Mouse (Mus musculus) kidney, adult 11 months (tissue): ENCODE measurements at regions not wholly inside any gene's neighbourhood (a gene's known extent, or its start where the extent isn't known, plus 50 kb on each side); places are given as distances from the start of the nearest gene placed in this dataset.
A peak's percentile ranks its signal among the peaks of the same experiment; 100 is the strongest.

Experiments
- DNase-seq: peaks from one replicate; pipeline ENCODE4 v3.0.0; 2022

GRCm38 (mm10) chr3:143575737-143576136 is 629.3 kb downstream of the Lmo4 start:
- no peak for DNase-seq

GRCm38 (mm10) chr3:143574035-143574864 is 630.8 kb downstream of the Lmo4 start:
- DNase-seq = no peak

- no peak for DNase-seq
Measured at GRCm38 (mm10) chr3:143569930-143570329, 635.1 kb downstream of the Lmo4 start.

- DNase-seq = no peak
Measured at GRCm38 (mm10) chr3:143565067-143565466, 640.0 kb downstream of the Lmo4 start.

GRCm38 (mm10) chr3:143542811-143543210 is 661.0 kb upstream of the Pkn2 start:
- no peak for DNase-seq

- no peak for DNase-seq
Measured at GRCm38 (mm10) chr3:143527982-143528381, 646.2 kb upstream of the Pkn2 start.

- DNase-seq = no peak
Measured at GRCm38 (mm10) chr3:143527274-143527673, 645.5 kb upstream of the Pkn2 start.

GRCm38 (mm10) chr3:143512517-143513249 is 630.9 kb upstream of the Pkn2 start:
- no peak for DNase-seq

- DNase-seq = no peak
Measured at GRCm38 (mm10) chr3:143509531-143509930, 627.7 kb upstream of the Pkn2 start.

GRCm38 (mm10) chr3:143508280-143508679 is 626.5 kb upstream of the Pkn2 start:
- DNase-seq = no peak

GRCm38 (mm10) chr3:143501017-143501416 is 619.2 kb upstream of the Pkn2 start:
- no peak for DNase-seq

GRCm38 (mm10) chr3:143495389-143495788 is 613.6 kb upstream of the Pkn2 start:
- DNase-seq = no peak

GRCm38 (mm10) chr3:143477916-143478610 is 596.3 kb upstream of the Pkn2 start:
- DNase-seq = no peak

- DNase-seq = no peak
Measured at GRCm38 (mm10) chr3:143475461-143475860, 593.7 kb upstream of the Pkn2 start.

- no peak for DNase-seq
Measured at GRCm38 (mm10) chr3:143447005-143447709, 565.4 kb upstream of the Pkn2 start.

GRCm38 (mm10) chr3:143417401-143417800 is 535.6 kb upstream of the Pkn2 start:
- DNase-seq = no peak

- no peak for DNase-seq
Measured at GRCm38 (mm10) chr3:143411655-143412054, 529.9 kb upstream of the Pkn2 start.

GRCm38 (mm10) chr3:143398966-143399365 is 517.2 kb upstream of the Pkn2 start:
- DNase-seq = no peak

- no peak for DNase-seq
Measured at GRCm38 (mm10) chr3:143384357-143384756, 502.6 kb upstream of the Pkn2 start.

- peak; percentile 60 for DNase-seq
Measured at GRCm38 (mm10) chr3:143379193-143379592, 497.4 kb upstream of the Pkn2 start.

GRCm38 (mm10) chr3:143377446-143377845 is 495.6 kb upstream of the Pkn2 start:
- DNase-seq = no peak

- no peak for DNase-seq
Measured at GRCm38 (mm10) chr3:143375527-143376061, 493.8 kb upstream of the Pkn2 start.

GRCm38 (mm10) chr3:143373501-143373900 is 491.7 kb upstream of the Pkn2 start:
- DNase-seq = no peak
